In the genomic region with DNA sequence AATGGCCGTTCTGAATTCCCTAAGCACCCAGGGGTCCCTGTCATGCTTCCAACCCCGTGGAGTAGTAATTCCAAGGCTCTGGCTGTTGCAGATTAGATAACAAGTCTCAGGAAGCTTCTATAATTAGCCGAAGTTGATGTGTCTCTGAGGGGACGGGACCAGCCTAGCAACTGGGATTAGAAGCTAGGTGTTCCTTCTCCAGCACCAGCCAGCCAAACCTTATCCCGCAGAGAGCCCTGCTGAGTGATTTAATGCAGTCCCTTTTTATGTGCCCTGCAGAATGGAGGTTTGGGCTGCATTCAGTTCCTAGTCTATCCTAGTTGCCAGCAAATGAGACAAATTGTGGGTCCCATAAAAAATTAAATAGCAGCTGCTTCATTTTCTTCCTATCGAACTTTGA, we compare ENCODE assay signal across 24 mouse cellular contexts. TPM values are rescaled to one million over a fixed set of nuclear protein-coding genes. Genes with fewer than 3 reads are reported as not detected.
DNase-seq lines count a peak whose midpoint lies in the region; ATAC-seq and TF ChIP-seq lines count a peak whose summit lies in the region.
"Had no signal": no experiment of that assay in that cellular context is flagged by ENCODE, and none has a peak within 500 bp of the region (broad histone marks: within the 10 kb centered on the region; RNA-seq: fewer than 3 reads in every experiment).

No protein-coding gene starts in this region.

- no peak for ATAC-seq in heart, embryonic 12.5 days (ENCODE audit: insufficient number of reproducible peaks, low FRiP score)
- no peak for ATAC-seq in midbrain, embryonic 12.5 days (ENCODE audit: low FRiP score, low read depth)
- ATAC-seq: activated CD4-positive, CD25-positive, alpha-beta regulatory T cell, adult 4 months; forebrain, embryonic 16.5 days; intestine, embryonic 16.5 days; lung, postnatal 0 days; Patski had no signal

- H3K36me3 ChIP-seq in heart, embryonic 12.5 days: no peaks in the 10 kb centered on the region
- H3K36me3 ChIP-seq in midbrain, embryonic 12.5 days: no peaks in the 10 kb centered on the region
- H3K36me3 ChIP-seq: limb, embryonic 12.5 days had no signal

- H3K4me1 ChIP-seq in heart, embryonic 12.5 days (replicated peaks): peaks cover 43% of the 10 kb centered on the region
- peaks cover 18% of the 10 kb centered on the region for H3K4me1 ChIP-seq in midbrain, embryonic 12.5 days

- intact Hi-C loops in heart, postnatal 14 days (cut with DNase I): no loop called here
- intact Hi-C loops in left cerebral cortex, postnatal 14 days (cut with DNase I): no loop called here

- no peak for DNase-seq in heart, postnatal 14 days
- no peak for DNase-seq in layer of hippocampus, adult 2 months (ENCODE audit: low spot score in 2 of 2)
- no peak for DNase-seq in layer of hippocampus, adult 8-10 months (ENCODE audit: low spot score in 2 of 2)
- DNase-seq in left cerebral cortex, postnatal 14 days (ENCODE audit: low spot score in 2 of 2): no peak
- no peak for DNase-seq in liver
- DNase-seq: adrenal gland, postnatal 14 days; B cell, adult 2 months; cerebellum, adult 2 months; gastrocnemius, adult 2 months; heart, adult 11 months had no signal

- H3K9ac ChIP-seq in heart, embryonic 12.5 days: no peak overlapping the region
- H3K9ac ChIP-seq in midbrain, embryonic 12.5 days (replicated peaks): no peak overlapping the region
- H3K9ac ChIP-seq: limb, embryonic 12.5 days; liver, embryonic 14.5 days had no signal

- TF ChIP-seq CTCF in layer of hippocampus, adult 2 months (conservative IDR thresholded peaks at IDR 0.05): no peak

- no peak overlapping the region for H3K4me3 ChIP-seq in heart, embryonic 12.5 days
- H3K4me3 ChIP-seq in layer of hippocampus, adult 2 months: no peak overlapping the region
- no peak overlapping the region for H3K4me3 ChIP-seq in midbrain, embryonic 12.5 days
- H3K4me3 ChIP-seq: erythroblast, embryonic 14.5 days; gastrocnemius, adult 2 months; limb, embryonic 12.5 days; myocyte had no signal

- 10% methylated on average over 6 of the region's 6 CpGs for WGBS in heart, embryonic 12.5 days
- WGBS in midbrain, embryonic 12.5 days: 25% methylated on average over 6 of the region's 6 CpGs

- H3K27ac ChIP-seq in heart, embryonic 12.5 days (ENCODE audit: poor library complexity, severe bottlenecking): peak overlapping the region; percentile 33; the same call in 1 of the 2 replicates
- peak overlapping the region; percentile 28; the same call in 1 of the 2 replicates for H3K27ac ChIP-seq in layer of hippocampus, adult 2 months
- H3K27ac ChIP-seq in midbrain, embryonic 12.5 days (replicated peaks): peak overlapping the region; percentile 26; the same call in 1 of the 2 replicates
- H3K27ac ChIP-seq: gastrocnemius, adult 2 months; kidney, postnatal 0 days; limb, embryonic 12.5 days; liver, embryonic 14.5 days had no signal

- peak overlapping the region; percentile 16; the same call in 1 of the 2 replicates for H3K4me2 ChIP-seq in heart, embryonic 12.5 days
- H3K4me2 ChIP-seq in midbrain, embryonic 12.5 days (replicated peaks): no peak overlapping the region
- H3K4me2 ChIP-seq: limb, embryonic 12.5 days had no signal

- H3K27me3 ChIP-seq in heart, embryonic 12.5 days (replicated peaks): no peaks in the 10 kb centered on the region
- H3K27me3 ChIP-seq in midbrain, embryonic 12.5 days: no peaks in the 10 kb centered on the region
- H3K27me3 ChIP-seq: limb, embryonic 12.5 days; Patski had no signal

- H3K9me3 ChIP-seq in heart, embryonic 12.5 days (replicated peaks): peaks cover 2% of the 10 kb centered on the region; the same call in 1 of the 2 replicates
- no peaks in the 10 kb centered on the region for H3K9me3 ChIP-seq in midbrain, embryonic 12.5 days
- H3K9me3 ChIP-seq: limb, embryonic 12.5 days had no signal

RNA-seq across cellular contexts. Expression of gene Susd4, which starts 54.0 kb away (rescaled TPM):
- polyA plus RNA-seq in heart, embryonic 12.5 days (2016; fragmentation: Nextera tagmentation; extraction: Ambion mirVana): 4.7 and 5.3 TPM in 2 replicates
- under 1 TPM; 0.51 to 0.60 TPM for total RNA-seq in heart, postnatal 14 days (2021)
- 100 to 1,000 TPM; 127 to 135 TPM for total RNA-seq in layer of hippocampus, adult 2 months (2021)
- total RNA-seq in layer of hippocampus, adult 8-10 months (2022): 100 to 1,000 TPM; 116 to 129 (median 123) TPM
- polyA plus RNA-seq in midbrain, embryonic 12.5 days (2016; fragmentation: Nextera tagmentation; extraction: Ambion mirVana): 26.8 and 28.3 TPM in 2 replicates
- total RNA-seq in left cerebral cortex, postnatal 14 days (2021): 100 to 1,000 TPM in 1 of 2 experiments, 10 to 100 TPM in 1; 99.5 to 102 TPM
- total RNA-seq: common myeloid progenitor, adult 5-6 weeks; megakaryocyte, adult 5-6 weeks had no signal
- polyA plus RNA-seq: erythroblast, embryonic 14.5 days had no signal

Comparison
In these comparisons a context has a peak if more than half of its experiments do, and no peak if none do; other contexts are left out.
1. RNA of gene Susd4, which starts 54.0 kb away (total RNA-seq): 127 to 135 TPM in layer of hippocampus, adult 2 months, 116 to 129 TPM in layer of hippocampus, adult 8-10 months and 99.5 to 102 TPM in left cerebral cortex, postnatal 14 days; 0.51 to 0.60 TPM in heart, postnatal 14 days; every median in the first group is over 10 times any median in the second.
2. Peak in every context shown above with its lines, with median percentiles within 50 percentile points of each other: H3K27ac ChIP-seq.